ENCODE assay signal across 21 mouse cellular contexts in the genomic region with DNA sequence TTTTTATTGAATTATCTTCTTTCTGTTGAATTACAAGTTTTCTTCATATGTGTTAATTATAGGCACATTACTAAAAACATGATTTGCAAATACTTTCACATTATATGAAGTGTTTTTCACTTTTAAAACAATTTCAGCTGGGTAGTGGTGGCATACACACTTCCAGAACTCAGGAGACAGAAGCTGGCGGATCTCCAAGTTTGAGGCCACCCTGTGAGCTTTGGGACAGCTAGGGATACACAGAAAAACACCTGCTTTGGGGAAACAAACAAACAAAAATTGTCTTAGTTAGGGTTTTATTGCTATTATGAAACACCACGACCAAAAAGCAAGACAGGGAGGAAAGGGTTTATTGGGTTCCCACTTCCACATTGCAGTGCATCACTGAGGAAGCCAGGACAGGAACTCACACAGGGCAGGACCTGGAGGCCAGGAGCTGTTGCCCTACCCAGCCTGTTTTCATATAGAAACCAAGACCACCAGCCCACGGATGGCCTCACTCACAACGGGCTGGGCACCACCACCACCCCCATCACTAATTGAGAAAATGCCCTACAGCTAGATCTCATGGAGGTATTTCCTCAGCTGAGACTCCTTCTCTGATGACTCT.
DNase-seq lines count a peak whose midpoint lies in the region; ATAC-seq and TF ChIP-seq lines count a peak whose summit lies in the region.
"Had no signal": no experiment of that assay in that cellular context is flagged by ENCODE, and none has a peak within 500 bp of the region (broad histone marks: within the 10 kb centered on the region; RNA-seq: fewer than 3 reads in every experiment).

No protein-coding gene starts in this region.

- H3K4me1 ChIP-seq in stomach, embryonic 16.5 days (ENCODE audit: control insufficient read depth, insufficient read depth, low read length): peaks cover 37% of the 10 kb centered on the region
- H3K4me1 ChIP-seq in stomach, postnatal 0 days (replicated peaks; ENCODE audit: control insufficient read depth, insufficient read depth): peaks cover 3% of the 10 kb centered on the region; the same call in 1 of the 2 replicates
- H3K4me1 ChIP-seq in hindbrain, embryonic 12.5 days: peaks cover 35% of the 10 kb centered on the region

- H3K4me2 ChIP-seq in stomach, embryonic 16.5 days (ENCODE audit: low read depth, low read length): no peak overlapping the region
- H3K4me2 ChIP-seq in stomach, postnatal 0 days (replicated peaks; ENCODE audit: low read depth): no peak overlapping the region
- no peak overlapping the region for H3K4me2 ChIP-seq in hindbrain, embryonic 12.5 days (replicated peaks)
- H3K4me2 ChIP-seq: embryonic facial prominence, embryonic 12.5 days; embryonic facial prominence, embryonic 15.5 days; heart, embryonic 13.5 days; hindbrain, embryonic 13.5 days; intestine, embryonic 15.5 days had no signal

- 0 out of 2 replicates have a peak overlapping the region, but pooled peaks have one; percentile 10 for H3K9ac ChIP-seq in stomach, embryonic 16.5 days (ENCODE audit: low read length)
- no peak overlapping the region for H3K9ac ChIP-seq in stomach, postnatal 0 days (ENCODE audit: low read length)
- no peak overlapping the region for H3K9ac ChIP-seq in hindbrain, embryonic 12.5 days
- H3K9ac ChIP-seq: embryonic facial prominence, embryonic 12.5 days; embryonic facial prominence, embryonic 15.5 days; forebrain, postnatal 0 days; heart, embryonic 13.5 days; hindbrain, embryonic 13.5 days; intestine, embryonic 15.5 days had no signal

- no peak for ATAC-seq in cerebellum, adult (ENCODE audit: insufficient number of reproducible peaks, low FRiP score, low TSS enrichment)
- no peak for ATAC-seq in stomach, embryonic 16.5 days (ENCODE audit: insufficient read depth, low FRiP score)
- no peak for ATAC-seq in stomach, postnatal 0 days (ENCODE audit: low FRiP score, low TSS enrichment)
- no peak for ATAC-seq in hindbrain, embryonic 12.5 days (ENCODE audit: low FRiP score)
- ATAC-seq: CD4-positive, CD25-positive, alpha-beta regulatory T cell, adult 4 months; forebrain, embryonic 14.5 days; forebrain, postnatal 0 days; hindbrain, embryonic 16.5 days; intestine, embryonic 15.5 days had no signal

- WGBS in stomach, embryonic 16.5 days: 75% methylated on average over 4 of the region's 4 CpGs
- 70% methylated on average over 4 of the region's 4 CpGs for WGBS in stomach, postnatal 0 days
- WGBS in hindbrain, embryonic 12.5 days: 71% methylated on average over 4 of the region's 4 CpGs

- TF ChIP-seq CTCF in stomach, postnatal 0 days (IDR thresholded peaks at IDR 0.05; ENCODE audit: low read depth): no peak

- H3K36me3 ChIP-seq in stomach, embryonic 16.5 days (ENCODE audit: control insufficient read depth, insufficient read depth, low read length): no peaks in the 10 kb centered on the region
- H3K36me3 ChIP-seq in stomach, postnatal 0 days (ENCODE audit: control insufficient read depth, insufficient read depth, low read length): no peaks in the 10 kb centered on the region
- no peaks in the 10 kb centered on the region for H3K36me3 ChIP-seq in hindbrain, embryonic 12.5 days
- H3K36me3 ChIP-seq: embryonic facial prominence, embryonic 12.5 days; embryonic facial prominence, embryonic 15.5 days; heart, embryonic 13.5 days; hindbrain, embryonic 13.5 days; intestine, embryonic 15.5 days had no signal

- DNase-seq in cerebellum, postnatal 14 days: peak; percentile 35 to 44
- peak; percentile 38 to 45 for DNase-seq in kidney, postnatal 25 days
- DNase-seq in kidney, adult 9 months: no peak
- no peak for DNase-seq in stomach, postnatal 0 days (ENCODE audit: low spot score)
- DNase-seq: adrenal gland, adult 2 months; adrenal gland, postnatal 14 days; forebrain, postnatal 0 days; gastrocnemius, postnatal 25 days; heart, postnatal 14 days; kidney, adult 11 months had no signal

- H3K27ac ChIP-seq in stomach, embryonic 16.5 days (ENCODE audit: low read length): no peak overlapping the region
- H3K27ac ChIP-seq in stomach, postnatal 0 days (replicated peaks): no peak overlapping the region
- no peak overlapping the region for H3K27ac ChIP-seq in hindbrain, embryonic 12.5 days
- H3K27ac ChIP-seq: embryonic facial prominence, embryonic 12.5 days; embryonic facial prominence, embryonic 15.5 days; heart, embryonic 13.5 days; hindbrain, embryonic 13.5 days; intestine, embryonic 15.5 days had no signal

- no peak for TF ChIP-seq EP300 in stomach, postnatal 0 days (optimal IDR thresholded peaks at IDR 0.05)

- H3K27me3 ChIP-seq in stomach, embryonic 16.5 days (ENCODE audit: control insufficient read depth, insufficient read depth, low read length): no peaks in the 10 kb centered on the region
- no peaks in the 10 kb centered on the region for H3K27me3 ChIP-seq in stomach, postnatal 0 days (ENCODE audit: control insufficient read depth, insufficient read depth, low read length)
- no peaks in the 10 kb centered on the region for H3K27me3 ChIP-seq in hindbrain, embryonic 12.5 days
- H3K27me3 ChIP-seq: embryonic facial prominence, embryonic 12.5 days; embryonic facial prominence, embryonic 15.5 days; heart, embryonic 13.5 days; hindbrain, embryonic 13.5 days; intestine, embryonic 15.5 days had no signal

- no peaks in the 10 kb centered on the region for H3K9me3 ChIP-seq in stomach, embryonic 16.5 days (replicated peaks; ENCODE audit: control insufficient read depth, low read length)
- H3K9me3 ChIP-seq in stomach, postnatal 0 days (ENCODE audit: control insufficient read depth, low read length): no peaks in the 10 kb centered on the region
- H3K9me3 ChIP-seq in hindbrain, embryonic 12.5 days (replicated peaks): no peaks in the 10 kb centered on the region
- H3K9me3 ChIP-seq: embryonic facial prominence, embryonic 12.5 days; embryonic facial prominence, embryonic 15.5 days; heart, embryonic 13.5 days; hindbrain, embryonic 13.5 days; intestine, embryonic 15.5 days had no signal

- H3K4me3 ChIP-seq in stomach, embryonic 16.5 days (replicated peaks; ENCODE audit: low read length): no peak overlapping the region
- no peak overlapping the region for H3K4me3 ChIP-seq in stomach, postnatal 0 days (ENCODE audit: low read depth, low read length)
- no peak overlapping the region for H3K4me3 ChIP-seq in hindbrain, embryonic 12.5 days
- H3K4me3 ChIP-seq: embryonic facial prominence, embryonic 12.5 days; embryonic facial prominence, embryonic 15.5 days; heart, embryonic 13.5 days; hindbrain, embryonic 13.5 days; intestine, embryonic 15.5 days had no signal

Comparison
In these comparisons a context has a peak if more than half of its experiments do, and no peak if none do; other contexts are left out.
1. DNase-seq: peak in cerebellum, postnatal 14 days (2 of 2) and kidney, postnatal 25 days (2 of 2); none in kidney, adult 9 months (single experiment) and stomach, postnatal 0 days (single experiment).